Mouse (Mus musculus) thymus, postnatal 36 days (tissue): ENCODE measurements at regions not wholly inside any gene's neighbourhood (a gene's known extent, or its start where the extent isn't known, plus 50 kb on each side); places are given as distances from the start of the nearest gene placed in this dataset.

ENCODE experiments used
- DNase-seq, 2 experiments: peaks; one replicate each; pipeline ENCODE4 v3.0.0; 2022; ENCODE audit warnings: mixed read lengths in 2 of 2

DNA sequence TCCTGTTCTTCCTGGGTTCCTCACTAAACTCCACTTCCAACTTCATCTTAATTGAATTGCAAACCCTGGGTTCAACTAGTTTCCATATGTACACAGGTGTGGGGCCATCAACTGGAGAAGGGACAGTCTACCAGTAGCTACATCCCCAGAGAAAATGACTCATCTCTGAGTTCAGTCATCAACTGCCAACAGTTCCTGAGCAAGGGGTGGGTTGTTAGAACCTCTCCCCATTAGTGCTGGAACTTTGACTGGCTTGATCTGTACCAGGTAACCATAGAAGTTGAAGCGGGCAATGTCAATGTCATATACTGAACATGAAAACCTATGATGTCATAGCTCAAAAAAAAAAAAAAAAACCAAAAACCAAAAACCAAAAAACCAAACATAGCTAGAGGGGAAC, 69.8 kb downstream of the Gm21750 start:
- DNase-seq: no peak

DNA sequence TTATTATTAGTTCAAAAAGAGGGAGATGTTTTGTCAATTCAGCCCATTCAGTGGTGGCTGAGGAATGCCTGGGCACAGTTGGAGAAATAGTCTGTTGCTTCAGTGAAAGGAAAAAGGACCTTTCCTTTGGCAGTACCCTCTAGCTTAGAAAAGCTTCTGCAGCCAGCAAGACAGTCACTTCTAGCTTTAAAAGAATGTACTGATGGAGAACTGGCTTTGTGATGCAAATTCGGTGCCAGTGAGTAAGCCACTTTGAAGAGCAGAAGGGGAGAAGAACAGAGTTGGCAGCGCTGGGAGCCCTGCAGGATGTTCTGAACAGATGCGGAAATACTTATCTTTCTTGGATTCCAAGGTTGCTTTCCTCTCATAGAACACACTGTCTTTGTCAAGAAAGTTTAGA, 71.1 kb downstream of the Gm21750 start:
- DNase-seq: no peak

DNA sequence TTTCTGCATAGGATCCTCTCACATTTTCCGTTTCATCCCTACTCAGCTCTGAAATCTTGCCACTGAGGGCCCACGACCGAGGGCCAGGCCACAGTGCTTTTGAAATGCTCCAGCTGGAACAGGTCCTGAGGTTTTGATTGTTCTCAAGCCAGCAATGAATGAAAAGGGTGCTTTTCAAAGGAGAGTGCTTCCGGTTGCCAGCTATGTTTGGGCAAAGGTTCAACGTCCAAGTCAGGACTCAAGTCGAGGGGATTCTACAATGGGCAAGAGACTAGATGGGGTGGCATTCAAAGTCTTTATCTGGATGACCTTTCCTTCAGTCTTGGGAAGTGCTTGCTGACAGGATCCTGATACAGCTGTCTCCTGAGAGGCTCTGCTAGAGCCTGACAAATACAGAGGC, 89.8 kb downstream of the Gm21750 start:
- DNase-seq: no peak

- no peak for DNase-seq
Measured at GRCm38 (mm10) chr14:73759986-73760385, 99.0 kb downstream of the Gm21750 start.

DNA sequence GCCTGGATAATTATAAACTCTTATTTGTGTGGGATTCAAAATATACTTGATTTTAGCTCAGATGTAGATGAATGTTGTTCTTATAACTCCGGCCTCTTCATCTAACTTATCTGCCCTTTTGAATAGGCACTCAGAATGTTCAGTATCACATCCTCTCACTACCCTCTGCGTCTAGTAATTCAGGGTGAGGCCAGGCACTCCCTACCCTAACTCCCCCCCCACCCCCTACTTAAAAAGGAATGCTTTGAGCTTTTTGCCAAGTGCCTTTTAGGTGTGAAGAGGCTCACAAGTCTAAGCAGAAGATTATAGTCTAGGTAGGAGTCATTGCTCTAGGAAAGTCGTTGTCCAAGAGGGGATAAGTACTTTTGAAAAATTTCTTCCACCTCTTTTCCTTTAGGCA, 111.9 kb downstream of the Gm21750 start:
- no peak for DNase-seq

DNA sequence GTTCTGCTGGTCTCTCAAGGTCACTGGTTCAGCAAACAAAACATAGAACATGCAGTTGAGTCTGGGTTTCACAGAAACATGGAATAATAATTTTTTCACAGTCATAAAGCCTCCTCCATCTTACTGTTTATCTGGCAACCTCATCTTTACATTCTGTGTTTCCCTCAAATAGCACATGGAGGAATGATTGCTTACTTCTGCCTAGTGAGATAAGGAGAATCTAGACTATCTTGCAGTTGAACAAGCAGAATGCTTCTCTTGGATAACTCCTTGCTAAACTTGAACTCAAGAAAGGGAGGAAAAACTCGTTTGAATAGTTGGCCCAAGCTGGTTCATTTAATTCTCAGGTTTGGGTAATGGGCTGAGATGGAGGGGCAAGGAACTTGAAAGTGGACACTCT, 112.8 kb downstream of the Gm21750 start:
- DNase-seq: no peak

GRCm38 (mm10) chr14:73776066-73776465, 115.0 kb downstream of the Gm21750 start:
- DNase-seq: peak in 1 of 2 experiments; percentile 9

DNA sequence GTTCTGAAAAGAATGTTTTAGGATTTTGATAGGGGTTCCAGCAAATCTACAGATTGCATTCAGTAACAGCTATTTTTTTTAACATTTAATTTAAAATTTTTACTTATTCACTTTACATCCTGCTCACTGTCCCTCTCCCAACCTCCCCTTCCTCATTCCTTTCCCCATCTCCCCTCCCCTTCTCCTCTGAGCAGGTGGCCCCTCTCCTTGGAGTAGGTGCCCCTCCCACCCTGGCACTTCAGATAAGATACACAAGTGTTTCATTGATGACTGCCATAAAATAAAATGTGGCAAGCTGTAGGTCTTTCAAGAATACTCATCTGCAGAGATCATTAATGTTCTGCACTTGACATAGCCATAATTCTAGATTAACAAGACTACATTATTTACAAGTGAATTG, 146.1 kb downstream of the Gm21750 start:
- no peak for DNase-seq

DNA sequence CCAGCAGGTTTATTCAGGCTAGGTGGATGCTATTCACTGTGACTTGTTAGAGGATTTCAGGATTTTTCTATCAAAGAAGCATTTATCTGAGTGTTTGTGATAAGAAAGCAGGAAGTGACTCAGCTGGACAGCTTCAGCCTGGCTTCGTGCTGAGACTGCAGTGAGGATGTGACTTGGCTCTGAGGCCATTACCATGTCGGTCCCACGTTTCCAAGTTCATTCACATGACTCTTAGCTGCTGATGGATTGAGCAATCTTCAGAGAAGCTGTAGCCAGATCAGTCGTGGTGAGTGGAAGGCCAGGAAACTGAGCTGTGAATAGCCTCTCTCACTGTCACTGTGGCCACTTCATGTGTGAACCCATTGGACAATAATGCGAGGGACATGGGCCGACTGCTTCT, 177.9 kb downstream of the Gm21750 start:
- DNase-seq: no peak

DNA sequence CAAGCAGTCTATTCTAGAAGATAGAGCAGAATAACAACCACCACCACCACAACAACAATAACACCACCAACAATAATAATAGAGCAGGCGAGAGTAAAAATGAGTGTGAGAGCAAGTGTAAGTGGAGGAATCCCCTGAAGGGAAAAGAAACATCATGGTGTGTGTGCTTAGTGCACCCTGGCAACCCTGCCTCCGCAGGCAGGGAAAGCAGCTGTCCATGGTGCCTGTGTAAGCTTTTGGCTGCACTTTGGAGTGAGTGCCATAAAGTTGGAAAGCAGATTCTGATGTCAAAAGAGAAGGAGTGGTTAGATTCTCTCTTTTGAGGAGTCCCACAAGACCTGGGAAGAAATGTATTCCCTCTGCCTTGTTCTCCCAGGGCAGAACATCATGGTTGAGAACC, 200.8 kb downstream of the Gm21750 start:
- DNase-seq: no peak

DNA sequence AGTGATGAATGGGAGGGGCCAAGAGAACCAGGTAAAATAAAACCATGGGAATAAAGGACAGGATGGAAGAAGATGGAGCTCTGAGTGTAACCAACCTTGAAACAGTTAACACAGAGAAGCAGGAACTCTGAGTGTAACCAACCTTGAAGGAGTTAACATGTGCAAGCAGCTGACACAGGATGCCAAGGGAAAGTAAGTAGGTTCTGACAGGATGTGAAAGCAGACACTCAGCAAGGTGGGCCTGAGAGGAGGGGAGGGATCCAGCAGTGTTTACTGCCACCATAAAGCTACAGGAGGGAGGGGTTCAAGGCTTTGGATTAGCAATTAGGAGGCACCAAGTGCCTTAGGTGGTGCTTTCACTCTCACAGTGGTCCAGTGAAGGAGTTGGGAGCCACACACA, 213.3 kb downstream of the Gm21750 start:
- DNase-seq: no peak

DNA sequence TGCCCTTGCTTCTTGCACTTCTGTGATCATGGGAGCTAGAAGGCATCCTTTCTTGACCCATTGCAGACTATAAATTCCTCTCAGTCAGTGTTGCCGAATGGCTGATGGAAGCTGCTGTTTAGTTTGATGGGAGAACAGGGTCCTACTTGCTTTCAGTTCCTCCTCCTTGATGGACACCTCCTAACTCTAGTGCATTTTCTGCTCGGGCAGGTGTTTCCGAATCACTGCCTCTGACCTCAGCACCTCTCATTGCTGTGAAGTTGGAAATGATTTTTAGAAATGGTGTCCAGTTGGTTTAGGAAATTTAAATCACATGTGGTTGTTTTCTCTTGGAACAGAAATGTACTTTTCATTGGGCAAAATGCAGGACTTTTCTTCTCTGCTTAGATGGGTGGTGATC, 214.9 kb downstream of the Gm21750 start:
- no peak for DNase-seq

GRCm38 (mm10) chr14:73878267-73878666, 217.2 kb downstream of the Gm21750 start:
- no peak for DNase-seq

DNA sequence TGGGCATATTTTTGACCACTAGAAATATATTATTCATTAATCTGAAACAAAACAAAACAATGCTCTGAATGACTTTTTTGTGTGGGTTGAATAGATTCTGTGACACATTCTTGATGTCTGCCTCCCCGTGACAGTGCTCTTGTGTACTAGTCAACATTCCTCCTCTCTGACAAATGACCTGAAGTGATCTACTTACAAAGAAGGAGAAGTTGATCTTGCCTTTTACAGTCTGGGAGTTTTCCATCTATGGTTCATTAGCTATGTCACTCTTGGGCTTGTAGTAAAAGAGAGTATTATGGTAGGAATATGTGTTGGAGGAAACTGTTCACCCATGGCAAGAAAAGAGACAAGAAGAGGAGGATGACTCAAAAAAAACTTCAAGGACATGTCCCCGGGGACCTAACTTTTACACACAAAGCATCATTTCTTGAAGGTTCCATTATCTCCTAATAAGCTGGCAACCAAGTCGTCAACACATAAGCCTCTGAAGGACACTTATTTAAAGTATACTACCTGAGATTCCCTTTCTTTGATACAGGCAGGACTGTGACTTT, 217.9 kb downstream of the Gm21750 start:
- no peak for DNase-seq

DNA sequence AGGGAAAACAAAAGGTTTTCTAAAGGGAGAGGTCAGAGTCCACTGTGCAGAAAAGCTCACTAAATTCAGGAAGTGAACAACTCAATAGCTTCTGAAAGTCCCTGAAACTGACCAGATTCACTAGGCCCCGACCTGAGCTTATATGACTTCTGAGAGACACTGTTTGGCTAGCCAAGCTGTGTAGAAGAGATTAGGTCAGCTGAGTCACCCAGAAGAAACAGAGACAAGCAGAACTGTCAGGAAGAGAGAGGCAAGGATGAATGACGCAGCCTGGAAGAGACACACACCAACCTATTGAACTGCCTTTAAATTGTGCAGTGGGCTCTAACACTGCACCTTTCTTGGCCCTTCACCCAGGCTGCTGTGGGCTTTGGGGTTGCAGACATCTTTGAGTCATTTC, 230.4 kb downstream of the Gm21750 start:
- no peak for DNase-seq

GRCm38 (mm10) chr14:73894844-73895243, 233.8 kb downstream of the Gm21750 start:
- no peak for DNase-seq

DNA sequence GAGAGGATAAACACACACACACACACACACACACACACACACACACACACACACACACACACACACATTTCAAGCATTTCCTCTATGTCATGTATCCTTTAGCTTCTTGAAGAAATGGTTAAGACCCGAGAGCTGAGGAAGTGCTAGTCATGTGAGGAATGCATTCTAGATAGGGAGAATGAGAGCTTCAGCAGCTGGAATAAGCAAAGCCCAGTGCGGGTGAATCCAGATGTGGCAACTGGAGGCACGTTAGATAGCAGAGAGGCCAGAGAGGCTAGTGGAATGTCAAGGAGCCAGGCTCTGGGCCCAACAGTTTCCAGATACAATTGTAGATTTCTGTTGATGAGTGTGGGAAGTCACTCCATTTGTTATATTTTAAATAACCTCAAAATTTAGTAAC, 234.2 kb downstream of the Gm21750 start:
- no peak for DNase-seq

- no peak for DNase-seq
Measured at GRCm38 (mm10) chr14:73899078-73899477, 238.1 kb downstream of the Gm21750 start.

DNA sequence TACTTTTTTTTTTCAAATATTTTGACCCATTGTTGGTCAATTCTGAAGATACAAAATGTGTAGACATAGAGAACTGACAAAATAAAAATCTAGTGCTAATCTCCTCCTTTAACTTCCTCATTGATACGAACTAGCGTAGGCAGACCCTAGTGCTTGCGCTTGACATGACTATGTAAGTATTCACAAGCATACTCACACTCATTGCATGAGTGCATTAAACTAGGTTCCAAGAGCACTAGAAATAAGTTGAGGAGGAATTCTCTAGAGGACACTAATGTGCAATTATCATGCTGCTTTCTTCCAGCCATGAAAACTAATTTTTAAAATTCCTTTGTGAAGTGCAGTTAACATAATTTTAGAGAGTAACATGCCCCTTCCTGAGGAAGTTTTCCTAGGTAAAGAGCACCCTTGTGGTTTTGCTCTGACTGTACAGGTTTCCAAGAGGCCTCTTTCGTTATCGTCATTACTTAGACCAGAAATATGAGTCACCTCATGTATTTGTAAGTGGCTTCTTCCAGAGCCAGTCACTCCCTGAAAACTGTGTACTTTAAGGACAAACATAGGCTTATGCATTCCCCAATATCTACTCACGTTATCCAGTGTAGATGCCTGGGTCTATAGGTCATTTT, 241.2 kb downstream of the Gm21750 start:
- no peak for DNase-seq

DNA sequence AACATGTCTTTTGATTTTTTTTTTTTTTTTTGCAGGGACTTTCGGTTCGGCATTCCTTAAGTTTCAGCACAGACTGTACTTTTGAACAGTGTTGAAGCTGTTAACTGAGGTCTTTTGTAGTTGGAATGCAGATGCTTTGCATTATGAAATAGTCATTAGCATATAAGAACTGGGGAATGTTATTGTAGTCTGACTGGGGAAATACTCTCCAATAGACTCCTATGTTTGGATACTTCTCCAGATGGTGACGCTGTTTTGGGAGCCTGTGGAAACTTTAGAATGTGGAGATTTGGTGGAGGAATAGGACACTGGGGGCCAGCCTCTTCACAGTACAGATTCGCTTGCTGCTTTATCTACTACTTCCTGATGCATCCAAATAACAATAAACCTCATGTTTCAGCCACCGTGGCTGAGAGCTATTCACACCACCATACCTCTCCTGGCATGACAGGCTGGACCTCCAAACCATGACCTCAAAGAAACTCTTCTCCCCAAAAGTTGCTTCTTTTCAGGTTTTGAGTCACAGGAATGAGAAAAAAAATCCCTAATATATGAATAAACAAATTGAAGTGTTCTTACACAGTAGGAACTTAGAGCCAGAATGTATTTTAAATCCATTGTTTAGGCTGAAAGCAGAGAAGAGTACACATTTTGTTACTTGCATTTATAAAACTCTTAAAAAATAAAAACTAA, 252.9 kb downstream of the Gm21750 start:
- DNase-seq: no peak

DNA sequence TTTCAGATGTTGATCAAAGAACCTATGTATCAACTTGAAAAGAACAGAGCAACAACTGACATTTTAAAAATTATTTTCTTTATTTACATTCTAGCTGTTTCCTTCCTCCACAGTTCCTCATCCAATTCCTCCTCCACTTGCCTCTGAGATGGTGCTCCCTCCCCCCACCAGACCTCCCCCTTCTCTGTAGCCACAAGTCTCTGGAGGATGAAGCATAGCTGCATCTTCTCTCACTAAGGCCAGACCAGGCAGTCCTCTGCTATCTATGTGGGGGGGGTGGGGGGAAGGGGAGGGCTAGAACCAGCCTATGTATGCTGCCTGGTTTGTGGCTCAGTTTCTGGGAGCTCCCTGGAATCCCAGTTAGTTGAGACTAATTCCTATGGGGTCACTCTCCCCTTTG, 255.0 kb downstream of the Gm21750 start:
- DNase-seq: no peak

DNA sequence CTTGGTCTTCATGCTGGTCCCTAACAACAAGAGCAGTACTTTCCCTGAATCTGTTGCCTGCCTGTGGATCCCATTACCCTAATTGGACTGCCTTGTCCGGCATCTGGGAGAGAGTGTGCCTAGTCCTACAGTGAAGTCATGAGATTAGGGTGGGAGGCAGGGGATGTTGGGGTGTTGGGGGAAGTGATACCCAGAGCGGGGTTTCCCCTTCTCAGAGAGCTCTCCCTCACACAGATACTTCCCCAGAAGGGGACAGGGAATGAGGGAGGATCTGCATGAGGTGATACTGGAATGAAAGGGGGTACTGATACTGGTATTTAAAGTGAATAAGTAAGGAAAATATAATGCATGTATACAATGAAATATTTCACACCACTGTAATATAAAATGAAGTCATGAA, 270.1 kb downstream of the Gm21750 start:
- DNase-seq: no peak

DNA sequence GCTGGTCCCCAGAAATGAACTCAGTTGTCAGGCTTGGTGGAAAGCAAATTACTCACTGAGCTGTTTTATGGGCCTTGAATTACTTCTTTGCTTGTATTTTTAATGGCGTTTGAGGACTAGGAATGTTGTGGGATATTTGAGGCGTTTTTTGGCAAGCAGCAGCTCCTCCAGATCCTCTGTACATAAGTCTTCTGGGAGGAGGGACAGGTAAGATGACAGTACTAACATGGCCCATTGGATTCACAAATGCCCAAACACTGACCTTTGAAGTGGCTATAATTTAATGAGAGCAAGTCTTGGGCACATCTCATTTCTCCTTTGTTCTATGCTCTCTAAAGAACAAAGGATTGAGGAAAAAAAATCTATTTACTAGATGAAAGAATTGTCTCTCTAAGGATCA, 286.3 kb downstream of the Gm21750 start:
- DNase-seq: no peak

DNA sequence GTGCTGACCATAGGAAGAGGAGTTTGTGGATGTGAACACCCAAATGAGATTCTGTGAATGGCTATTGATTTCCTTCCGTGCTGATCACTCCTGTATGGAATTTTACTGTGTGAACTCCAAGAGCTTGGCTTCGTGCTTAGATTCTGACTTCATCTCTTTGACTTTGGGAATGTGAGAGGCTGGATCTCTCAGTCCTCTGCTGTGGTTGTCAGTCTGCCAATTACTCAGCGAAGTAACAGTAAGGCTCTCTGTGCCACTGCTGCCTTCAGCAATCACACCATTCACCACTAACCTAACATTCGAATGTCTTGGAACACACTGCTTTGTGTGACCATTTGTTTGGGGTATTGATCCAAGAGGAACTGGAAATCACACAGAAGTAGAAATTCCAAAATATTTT, 291.5 kb downstream of the Gm21750 start:
- DNase-seq: no peak

- no peak for DNase-seq
Measured at GRCm38 (mm10) chr14:73978694-73979093, 317.7 kb downstream of the Gm21750 start.
